ENCODE assay signal across 8 mouse cellular contexts in the genomic region with DNA sequence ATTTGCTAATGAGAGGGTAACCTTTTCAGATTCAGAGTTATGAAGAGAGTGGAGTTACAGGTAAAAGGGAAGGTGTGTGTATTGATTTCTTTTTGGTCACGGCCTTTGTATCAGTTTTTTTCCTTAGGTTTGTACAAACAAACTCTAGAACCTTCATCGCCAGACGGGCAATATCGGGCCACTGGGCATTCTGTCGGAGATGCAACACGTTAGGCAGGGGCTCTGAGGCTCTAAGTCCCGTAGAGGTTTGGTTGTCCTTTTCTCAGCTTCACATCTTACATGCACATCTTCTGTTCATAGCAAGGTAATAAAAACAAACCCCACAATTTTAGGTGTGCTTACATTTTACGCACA. TPM values are rescaled to one million over a fixed set of nuclear protein-coding genes. Genes with fewer than 3 reads are reported as not detected.
DNase-seq lines count a peak whose midpoint lies in the region; ATAC-seq and TF ChIP-seq lines count a peak whose summit lies in the region.

No protein-coding gene starts in this region.

- H3K4me2 ChIP-seq in heart, embryonic 14.5 days (ENCODE audit: low read length), result peak overlapping the region; percentile 88

- H3K27ac ChIP-seq in heart, embryonic 14.5 days (replicated peaks in 1 of 2; ENCODE audit: control insufficient read depth in 1 of 2, insufficient read depth in 1 of 2, low read depth in 2 of 2, low read length in 2 of 2), result peak overlapping the region; percentile 93 to 97; a peak in 3 of 4 replicates

- H3K4me1 ChIP-seq in heart, embryonic 14.5 days (ENCODE audit: control insufficient read depth in 2 of 2, insufficient read depth in 2 of 2, low read length in 2 of 2), result peaks cover 11 to 27% of the 10 kb centered on the region in 2 experiments; a peak in 3 of 4 replicates

- in situ Hi-C loops in Patski (cut with MboI; ENCODE audit: low pct_unique_long_range_greater_than_20kb), result no loop called here

- no peaks in the 10 kb centered on the region for H3K9me3 ChIP-seq in heart, embryonic 14.5 days (ENCODE audit: control insufficient read depth, low read length)

- TF ChIP-seq CTCF in Patski (IDR thresholded peaks at IDR 0.05), result no peak

- ATAC-seq in heart, embryonic 14.5 days (ENCODE audit: insufficient number of reproducible peaks, insufficient read depth, low FRiP score, low read depth), result no peak
- ATAC-seq in Patski, result peak; percentile 14
- ATAC-seq in hematopoietic stem cell, adult 5-6 weeks (replicated peaks in 1 of 2; ENCODE audit: insufficient read depth in 1 of 2, low FRiP score in 2 of 2, low TSS enrichment in 1 of 2, low read depth in 1 of 2, poor library complexity in 2 of 2, severe bottlenecking in 2 of 2), result peak; percentile 22 to 35
- peak; percentile 33 for ATAC-seq in megakaryocyte progenitor cell, adult 5-6 weeks (replicated peaks; ENCODE audit: poor library complexity)

- H3K9ac ChIP-seq in heart, embryonic 14.5 days (ENCODE audit: low read length), result peak overlapping the region; percentile 97

- no peaks in the 10 kb centered on the region for H3K27me3 ChIP-seq in heart, embryonic 14.5 days (ENCODE audit: control insufficient read depth, insufficient read depth, low read length)
- H3K27me3 ChIP-seq in Patski, result peaks cover 22% of the 10 kb centered on the region

- 2% methylated on average over 8 of the region's 8 CpGs for WGBS in heart, embryonic 14.5 days

- H3K4me3 ChIP-seq in heart, embryonic 14.5 days (ENCODE audit: control insufficient read depth in 1 of 2, insufficient read depth in 1 of 2, low read depth in 1 of 2, low read length in 2 of 2), result peak overlapping the region; percentile 89 to 98

- POLR2A ChIA-PET in Patski (lab: Charles Lee), result interaction anchor here (1.0 kb wide), 1 partner anchor 1593 kb away, joined by 3 read pairs; no protein-coding TSS in a partner anchor

- 0 out of 2 replicates have a peak, but pooled peaks cover 5% of the 10 kb centered on the region for H3K36me3 ChIP-seq in heart, embryonic 14.5 days (ENCODE audit: control insufficient read depth, insufficient read depth, low read length)

- DNase-seq in heart, adult 8-10 months (ENCODE audit: low spot score), result no peak
- DNase-seq in Patski (ENCODE audit: low read depth, low spot score), result no peak
- no peak for DNase-seq in retina, postnatal 1 day
- DNase-seq in thymus, postnatal 36 days, result no peak
- no peak for DNase-seq in frontal cortex, postnatal 36 days (ENCODE audit: low spot score in 2 of 2)

- CTCF ChIA-PET in Patski (lab: Charles Lee), result interaction anchor here (1.1 kb wide), 1 partner anchor 41 kb away, joined by 3 read pairs; no protein-coding TSS in a partner anchor

RNA-seq across cellular contexts. Expression of a gene that starts 0.6 kb away (rescaled TPM):
- polyA plus RNA-seq in heart, embryonic 14.5 days (2014; fragmentation: Nextera tagmentation; extraction: Ambion mirVana), result 10.9 and 11.3 TPM in 2 replicates
- total RNA-seq in heart, adult 8-10 months (2022), result 10 to 100 TPM; 19.7 to 25.4 (median 21.6) TPM
- polyA plus RNA-seq in Patski (2021), result 22.8 TPM
- total RNA-seq in hematopoietic stem cell, adult 5-6 weeks (2017), result 37.1 and 47.7 TPM in 2 replicates
- 12.0 and 14.5 TPM in 2 replicates for total RNA-seq in megakaryocyte progenitor cell, adult 5-6 weeks (2015)
- total RNA-seq in megakaryocyte progenitor cell, adult 5-6 weeks (2017), result 18.2 and 18.8 TPM in 2 replicates

RNA-seq across cellular contexts. Expression of a gene that starts 33.1 kb away (rescaled TPM):
- polyA plus RNA-seq in heart, embryonic 14.5 days (2014; fragmentation: Nextera tagmentation; extraction: Ambion mirVana), result 14.9 and 15.7 TPM in 2 replicates
- total RNA-seq in heart, adult 8-10 months (2022), result under 1 TPM; 0.12 to 0.72 (median 0.31) TPM
- polyA plus RNA-seq in Patski (2021), result 15.0 TPM
- total RNA-seq in hematopoietic stem cell, adult 5-6 weeks (2017), result 30.3 and 41.5 TPM in 2 replicates
- total RNA-seq in megakaryocyte progenitor cell, adult 5-6 weeks (2015), result 21.9 and 25.8 TPM in 2 replicates
- total RNA-seq in megakaryocyte progenitor cell, adult 5-6 weeks (2017), result 24.4 and 29.7 TPM in 2 replicates

RNA-seq across cellular contexts. Expression of a gene that starts 44.6 kb away (rescaled TPM):
- 0.18 and 0.32 TPM in 2 replicates for polyA plus RNA-seq in heart, embryonic 14.5 days (2014; fragmentation: Nextera tagmentation; extraction: Ambion mirVana)
- 1 to 10 TPM in 1 of 4 experiments, under 1 TPM in 3; 0.22 to 1.1 (median 0.62) TPM for total RNA-seq in heart, adult 8-10 months (2022)
- 0.06 TPM for polyA plus RNA-seq in Patski (2021)
- total RNA-seq in hematopoietic stem cell, adult 5-6 weeks (2017), result not detected in 2 replicates
- not detected in 2 replicates for total RNA-seq in megakaryocyte progenitor cell, adult 5-6 weeks (2015)
- not detected in 2 replicates for total RNA-seq in megakaryocyte progenitor cell, adult 5-6 weeks (2017)

Comparison
In these comparisons a context has a peak if more than half of its experiments do, and no peak if none do; other contexts are left out.
1. RNA of a gene that starts 33.1 kb away (total RNA-seq): 30.3 to 41.5 TPM in hematopoietic stem cell, adult 5-6 weeks and 21.9 to 29.7 TPM in megakaryocyte progenitor cell, adult 5-6 weeks; 0.12 to 0.72 TPM in heart, adult 8-10 months; every median in the first group is over 10 times any median in the second.